Mouse (Mus musculus): ENCODE data around the gene Nap1l2.

- TF ChIP-seq CTCF (IDR thresholded peaks at IDR 0.05; ENCODE audit: low read depth, low read length) = no peak
- TF ChIP-seq POLR2A (IDR thresholded peaks at IDR 0.05; ENCODE audit: insufficient read depth, low read length) = no peak
- TF ChIP-seq EP300 (IDR thresholded peaks at IDR 0.05; ENCODE audit: insufficient read depth, low read depth, low read length) = no peak
Observed at GRCm38 (mm10) chrX:103215251-103215650, 28.8 kb upstream of the Nap1l2 start.
